Mouse (Mus musculus): ENCODE results near the gene Avpr2.

Avpr2 gene

DNA sequence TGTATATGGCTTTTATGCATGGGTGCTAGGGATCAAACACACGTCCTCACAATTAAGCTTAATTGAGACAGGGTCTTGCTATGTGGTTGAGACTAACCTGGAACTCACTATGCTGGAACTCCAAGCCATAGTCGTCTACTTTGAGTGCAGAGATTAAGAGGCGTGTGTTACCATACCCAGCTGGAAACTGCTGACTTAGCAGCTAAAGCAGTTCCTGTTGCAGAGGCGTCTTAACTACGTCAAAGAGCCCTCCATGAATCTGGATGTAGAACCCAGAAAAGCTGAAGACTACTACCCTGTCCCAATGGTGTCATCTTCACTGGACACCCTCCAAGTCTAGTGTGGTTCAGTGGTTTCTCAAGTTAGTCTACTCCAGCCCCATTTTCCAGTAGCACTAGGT, 26.7 kb downstream of the Avpr2 start:
- DNase-seq = no peak

DNA sequence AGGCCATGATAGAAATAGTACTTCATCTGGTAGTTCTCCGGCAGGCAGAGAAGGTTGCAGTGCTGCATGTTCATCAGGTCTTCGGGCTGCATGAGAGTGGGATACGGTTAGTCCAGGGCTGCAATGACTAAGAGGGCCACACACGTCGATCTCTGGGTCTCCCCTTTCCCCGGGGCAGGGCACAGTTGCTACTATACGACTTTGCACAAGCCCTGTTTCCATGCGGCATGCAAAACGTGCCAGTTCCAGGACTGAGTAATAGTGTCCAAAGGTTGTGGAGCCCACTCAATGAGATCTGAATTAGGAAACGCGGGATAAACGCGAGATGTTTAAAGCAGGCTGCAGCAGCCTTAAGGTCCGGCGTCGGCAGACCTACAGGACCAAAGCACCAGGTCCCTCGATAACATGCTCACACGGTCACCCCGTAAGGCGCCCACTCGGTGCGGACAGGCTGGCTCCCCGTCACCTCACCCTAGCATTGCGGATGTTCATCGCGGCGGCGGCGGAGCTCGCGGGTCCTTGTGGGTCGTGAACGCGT, 29.5 kb downstream of the Avpr2 start:
- no peak for DNase-seq

DNA sequence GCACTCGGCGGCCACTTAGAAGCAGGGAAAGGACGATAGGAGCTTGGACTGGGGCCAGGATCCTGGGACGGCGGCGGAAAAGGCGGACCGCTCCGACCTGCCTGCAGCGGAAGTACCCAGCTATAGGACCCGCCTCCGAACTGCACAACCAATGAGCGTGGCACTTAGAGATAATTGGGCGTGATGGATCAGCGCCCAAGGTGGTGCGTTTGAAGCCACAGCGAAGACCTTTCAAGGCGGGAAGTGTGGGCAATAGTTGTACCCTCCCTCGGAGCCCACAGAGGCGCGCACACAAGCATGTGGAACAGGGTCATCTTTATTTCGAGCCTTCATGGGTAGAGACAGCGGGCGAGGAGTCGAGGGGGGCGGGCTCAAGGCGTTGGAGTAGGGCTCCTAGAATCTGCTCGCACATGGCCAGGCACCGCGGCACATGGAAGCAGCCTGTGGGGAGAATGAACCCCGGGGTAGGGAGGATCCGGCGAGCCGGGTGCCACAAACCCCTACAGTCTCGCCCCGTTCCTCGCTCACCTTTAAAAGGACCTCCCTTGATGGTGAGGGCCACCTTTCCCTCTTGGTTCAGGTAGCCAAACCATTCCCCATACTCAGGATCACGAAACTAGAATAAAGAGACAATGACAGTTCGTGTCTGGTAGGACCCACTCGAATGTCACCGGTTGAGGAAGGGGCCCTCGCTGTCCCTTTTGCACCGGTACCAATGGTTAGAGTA, 30.1 kb downstream of the Avpr2 start, which contains the start of the genes Arhgap4 and Naa10:
Arhgap4 (minus strand) TSS at position 48 of the 727 bp plus-strand sequence.
Naa10 (minus strand) TSS at position 122 of the 727 bp plus-strand sequence.
- DNase-seq = peak; percentile 87

DNA sequence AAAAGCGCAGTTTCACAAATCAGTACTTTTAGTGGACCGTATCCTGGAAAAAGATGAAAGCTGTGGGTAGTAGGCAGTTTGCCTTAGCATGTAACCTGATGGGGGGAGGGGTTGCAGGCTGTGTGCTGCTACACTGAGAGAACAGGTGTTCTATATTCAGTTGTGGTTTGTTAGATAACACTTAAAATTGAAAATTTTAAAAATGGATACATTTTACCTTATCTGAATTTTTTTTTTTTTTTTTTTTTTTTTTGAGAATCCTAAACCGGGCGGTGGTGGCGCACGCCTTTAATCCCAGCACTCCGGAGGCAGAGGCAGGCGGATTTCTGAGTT, 30.6 kb downstream of the Avpr2 start:
- DNase-seq = no peak

GRCm38 (mm10) chrX:73930402-73931062, 38.6 kb downstream of the Avpr2 start, which contains the start of gene Renbp:
Renbp (minus strand) TSS chrX:73930850.
- DNase-seq = no peak

DNA sequence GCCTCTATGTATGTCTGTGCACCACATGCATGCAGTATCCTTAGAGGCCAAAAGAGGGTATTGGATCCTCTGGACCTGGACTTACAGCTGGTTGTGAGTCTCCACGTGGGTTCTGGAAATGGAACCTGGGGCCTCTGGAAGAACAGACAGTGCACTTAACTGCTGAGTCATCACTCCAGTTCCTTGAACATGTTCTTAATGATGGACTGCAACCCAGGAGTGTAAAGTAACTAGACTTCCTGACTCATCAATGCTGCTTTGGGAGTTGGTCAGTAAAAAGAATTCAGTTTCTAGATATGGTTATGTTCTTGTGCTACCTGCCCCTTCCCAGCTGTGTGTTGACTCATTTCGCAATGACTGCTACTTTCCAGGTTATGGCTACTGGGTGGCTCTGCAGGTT, 40.0 kb downstream of the Avpr2 start:
- DNase-seq = no peak

GRCm38 (mm10) chrX:73941860-73942259, 50.0 kb downstream of the Avpr2 start:
- no peak for DNase-seq

DNA sequence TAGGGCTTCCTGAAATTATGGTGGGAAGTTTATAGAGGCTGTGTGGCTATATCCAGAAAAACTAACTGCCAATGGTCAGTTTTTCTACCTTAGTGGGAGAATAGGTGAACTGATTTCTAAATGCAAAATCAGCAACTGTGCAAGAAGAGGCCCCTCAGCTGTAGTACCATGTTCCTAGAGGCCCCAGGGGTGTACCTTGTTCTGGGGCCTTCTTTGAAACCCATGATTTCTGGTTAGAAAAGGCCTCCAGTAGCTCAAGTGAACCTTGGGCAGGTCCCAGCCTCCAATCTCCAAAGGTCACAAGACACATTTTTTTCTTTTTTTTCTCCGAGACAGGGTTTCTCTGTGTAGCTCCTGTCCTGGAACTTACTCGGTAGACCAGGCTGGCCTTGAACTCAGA, 50.4 kb downstream of the Avpr2 start:
- no peak for DNase-seq

All from cerebellum, adult 8-10 months (tissue).